ENCODE assay signal across 24 mouse cellular contexts in genomic region chr2:71694758-71695310, GRCm38 (mm10). TPM values are rescaled to one million over a fixed set of nuclear protein-coding genes. Genes with fewer than 3 reads are reported as not detected.
DNase-seq lines count a peak whose midpoint lies in the region; ATAC-seq lines count a peak whose summit lies in the region.
"Had no signal": no experiment of that assay in that cellular context is flagged by ENCODE, and none has a peak within 500 bp of the region (broad histone marks: within the 10 kb centered on the region; RNA-seq: fewer than 3 reads in every experiment).

No protein-coding gene starts in this region.

- no peak overlapping the region for H3K27ac ChIP-seq in forebrain, embryonic 16.5 days (ENCODE audit: low read length)
- H3K27ac ChIP-seq in forebrain, embryonic 15.5 days (replicated peaks): no peak overlapping the region
- H3K27ac ChIP-seq in heart, embryonic 14.5 days (replicated peaks in 1 of 2; ENCODE audit: control insufficient read depth in 1 of 2, insufficient read depth in 1 of 2, low read depth in 2 of 2, low read length in 2 of 2): peak overlapping the region; percentile 51 to 63
- H3K27ac ChIP-seq: forebrain, embryonic 10.5 days; intestine, embryonic 15.5 days; limb, embryonic 10.5 days had no signal

- WGBS in forebrain, embryonic 16.5 days: 41% methylated on average over 6 of the region's 6 CpGs
- WGBS in forebrain, embryonic 15.5 days: 49% methylated on average over 6 of the region's 6 CpGs
- 31% methylated on average over 6 of the region's 6 CpGs for WGBS in heart, embryonic 14.5 days

- no peaks in the 10 kb centered on the region for H3K9me3 ChIP-seq in forebrain, embryonic 16.5 days (ENCODE audit: control insufficient read depth, low read length)
- no peaks in the 10 kb centered on the region for H3K9me3 ChIP-seq in forebrain, embryonic 15.5 days
- H3K9me3 ChIP-seq in heart, embryonic 14.5 days (ENCODE audit: control insufficient read depth, low read length): no peaks in the 10 kb centered on the region
- H3K9me3 ChIP-seq: forebrain, embryonic 10.5 days; intestine, embryonic 15.5 days; limb, embryonic 10.5 days had no signal

- H3K4me2 ChIP-seq in forebrain, embryonic 16.5 days (ENCODE audit: low read length): no peak overlapping the region
- H3K4me2 ChIP-seq in forebrain, embryonic 15.5 days (replicated peaks): no peak overlapping the region
- no peak overlapping the region for H3K4me2 ChIP-seq in heart, embryonic 14.5 days (ENCODE audit: low read length)
- H3K4me2 ChIP-seq: intestine, embryonic 15.5 days had no signal

- H3K4me1 ChIP-seq in forebrain, embryonic 16.5 days (replicated peaks; ENCODE audit: control insufficient read depth, insufficient read depth, low read length): peaks cover 11% of the 10 kb centered on the region
- H3K4me1 ChIP-seq in forebrain, embryonic 15.5 days: peaks cover 11% of the 10 kb centered on the region
- H3K4me1 ChIP-seq in heart, embryonic 14.5 days (ENCODE audit: control insufficient read depth in 2 of 2, insufficient read depth in 2 of 2, low read length in 2 of 2): peaks cover 17 to 25% of the 10 kb centered on the region in 2 experiments

- DNase-seq in heart, postnatal 10 days: no peak
- DNase-seq in layer of hippocampus, adult 9-11 months: peak; percentile 25
- DNase-seq in layer of hippocampus, adult 18-20 months (ENCODE audit: low spot score in 2 of 2): no peak
- peak; percentile 50 for DNase-seq in Muller cell, postnatal 12 days (ENCODE audit: inconsistent ontology term)
- DNase-seq in thymus, postnatal 25 days: no peak
- DNase-seq: adrenal gland, postnatal 14 days; cerebellum, adult 18-20 months; cerebellum, postnatal 25 days; embryo, embryonic 11 days; gastrocnemius, postnatal 10 days; kidney, adult 9 months; kidney, postnatal 36 days; liver, postnatal 0 days; lung, postnatal 10 days; thymus, postnatal 4 days had no signal

- H3K36me3 ChIP-seq in forebrain, embryonic 16.5 days (ENCODE audit: control insufficient read depth, insufficient read depth): no peaks in the 10 kb centered on the region
- H3K36me3 ChIP-seq in forebrain, embryonic 15.5 days: no peaks in the 10 kb centered on the region
- H3K36me3 ChIP-seq in heart, embryonic 14.5 days (ENCODE audit: control insufficient read depth, insufficient read depth, low read length): no peaks in the 10 kb centered on the region
- H3K36me3 ChIP-seq: forebrain, embryonic 10.5 days; intestine, embryonic 15.5 days; limb, embryonic 10.5 days had no signal

- ATAC-seq in forebrain, embryonic 16.5 days: 0 out of 2 replicates have a peak, but pooled peaks have one; percentile 21
- no peak for ATAC-seq in forebrain, embryonic 15.5 days (replicated peaks)
- ATAC-seq in heart, embryonic 14.5 days (ENCODE audit: insufficient number of reproducible peaks, insufficient read depth, low FRiP score, low read depth): peak; percentile 20; the same call in 1 of the 2 replicates
- ATAC-seq: activated CD4-positive, CD25-positive, alpha-beta regulatory T cell, adult 4 months; CD4-positive, CD25-positive, alpha-beta regulatory T cell, adult 4 months; intestine, embryonic 15.5 days; liver, postnatal 0 days had no signal

- H3K4me3 ChIP-seq in forebrain, embryonic 16.5 days (replicated peaks; ENCODE audit: low read length): no peak overlapping the region
- H3K4me3 ChIP-seq in forebrain, embryonic 15.5 days: no peak overlapping the region
- H3K4me3 ChIP-seq in heart, embryonic 14.5 days (ENCODE audit: control insufficient read depth in 1 of 2, insufficient read depth in 1 of 2, low read depth in 1 of 2, low read length in 2 of 2): no peak overlapping the region
- H3K4me3 ChIP-seq: forebrain, embryonic 10.5 days; intestine, embryonic 15.5 days; limb, embryonic 10.5 days; megakaryocyte, embryonic 14.5 days had no signal

- no peaks in the 10 kb centered on the region for H3K27me3 ChIP-seq in forebrain, embryonic 16.5 days (replicated peaks; ENCODE audit: control insufficient read depth, insufficient read depth, low read length)
- no peaks in the 10 kb centered on the region for H3K27me3 ChIP-seq in forebrain, embryonic 15.5 days
- H3K27me3 ChIP-seq in heart, embryonic 14.5 days (ENCODE audit: control insufficient read depth, insufficient read depth, low read length): no peaks in the 10 kb centered on the region
- H3K27me3 ChIP-seq: intestine, embryonic 15.5 days; megakaryocyte, embryonic 14.5 days had no signal

- H3K9ac ChIP-seq in forebrain, embryonic 16.5 days (replicated peaks; ENCODE audit: low read depth, low read length): no peak overlapping the region
- H3K9ac ChIP-seq in forebrain, embryonic 15.5 days (replicated peaks): no peak overlapping the region
- no peak overlapping the region for H3K9ac ChIP-seq in heart, embryonic 14.5 days (ENCODE audit: low read length)
- H3K9ac ChIP-seq: intestine, embryonic 15.5 days; liver, postnatal 0 days had no signal

- intact Hi-C loops in heart, postnatal 10 days (cut with DNase I): no loop called here

RNA-seq across cellular contexts. Expression of gene Itga6, which starts 50.6 kb away (rescaled TPM):
- polyA plus RNA-seq in forebrain, embryonic 16.5 days (2015; fragmentation: Nextera tagmentation; extraction: Ambion mirVana): 21.6 and 23.7 TPM in 2 replicates
- polyA plus RNA-seq in forebrain, embryonic 15.5 days (2015; fragmentation: Nextera tagmentation; extraction: Ambion mirVana): 25.7 TPM in 2 replicates
- polyA plus RNA-seq in heart, embryonic 14.5 days (2014; fragmentation: Nextera tagmentation; extraction: Ambion mirVana): 96.4 and 103 TPM in 2 replicates
- total RNA-seq in heart, postnatal 10 days (2021): 10 to 100 TPM; 95.3 to 98.2 TPM
- total RNA-seq in layer of hippocampus, adult 18-20 months (2021): 10 to 100 TPM; 19.2 to 19.4 TPM

Comparison
In these comparisons a context has a peak if more than half of its experiments do, and no peak if none do; other contexts are left out.
1. DNase-seq: peak in layer of hippocampus, adult 9-11 months (single experiment) and Muller cell, postnatal 12 days (single experiment); none in heart, postnatal 10 days (0 of 2), layer of hippocampus, adult 18-20 months (0 of 2) and thymus, postnatal 25 days (single experiment).
2. H3K27ac ChIP-seq: peak in heart, embryonic 14.5 days (2 of 2); none in forebrain, embryonic 16.5 days (single experiment) and forebrain, embryonic 15.5 days (single experiment).